Mouse (Mus musculus) activated CD4-positive, CD25-positive, alpha-beta regulatory T cell, adult 4 months (primary cell): ENCODE measurements around the gene Slf2. TPM values are rescaled to one million over a fixed set of nuclear protein-coding genes. Genes with fewer than 3 reads are reported as not detected.

ENCODE experiments used
- ATAC-seq: one replicate; pipeline ENCODE4 v1.8.0; 2017
- polyA plus RNA-seq, 2 experiments: library from polyadenylated mRNA; unstranded; fragments of 100-300 nt; shearing (Covaris generic); gene quantifications; one replicate each; pipeline ENCODE4 v1.2.1; 2017

The Slf2 gene
- polyA plus RNA-seq, 2 experiments from 2014 or later: 19.6 to 23.0 TPM

DNA sequence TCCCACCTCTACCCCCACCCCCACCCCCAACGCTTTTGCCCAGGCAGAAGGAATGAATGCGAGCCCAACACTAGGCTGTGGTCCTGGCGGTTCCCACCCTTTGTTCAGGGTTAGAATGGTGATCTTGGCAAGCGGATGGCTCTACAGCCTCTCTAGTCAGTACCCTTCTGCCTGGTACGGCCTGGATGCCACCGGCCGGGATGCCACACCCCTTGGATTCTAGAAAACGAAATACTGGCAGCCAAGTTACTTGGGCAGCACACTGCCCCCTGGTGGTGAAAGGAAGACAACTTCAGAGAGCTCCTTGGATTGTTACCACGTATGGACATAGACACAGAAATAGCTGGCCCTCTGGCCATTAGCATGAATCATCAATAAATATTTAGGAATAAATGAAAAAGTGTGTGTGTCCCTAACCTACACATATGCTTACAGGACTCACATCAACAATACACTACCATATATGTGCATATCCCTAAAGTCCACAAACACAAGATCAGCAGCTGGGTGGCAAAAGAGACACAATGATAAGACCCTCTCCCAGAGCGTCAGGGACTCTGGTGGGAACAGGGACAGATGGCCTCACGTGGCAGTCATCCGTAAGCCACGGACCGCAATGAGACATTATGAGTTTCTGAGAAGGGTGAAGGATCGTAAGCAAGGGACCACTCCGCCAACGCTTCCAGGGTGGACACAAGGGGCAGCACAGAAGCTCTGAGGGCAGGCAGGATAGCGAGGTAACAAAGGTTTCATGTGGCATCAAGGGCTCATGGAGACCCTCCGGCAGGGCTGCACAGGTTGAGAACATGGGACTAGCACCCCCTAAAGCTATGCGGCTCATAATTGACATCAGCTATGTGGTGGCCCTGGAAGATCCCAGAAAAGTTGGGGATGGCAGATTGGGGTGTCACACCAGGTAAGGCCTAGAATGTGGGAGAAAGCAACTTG is 100.1 kb downstream of the Slf2 start:
- peak; percentile 46 for ATAC-seq

DNA sequence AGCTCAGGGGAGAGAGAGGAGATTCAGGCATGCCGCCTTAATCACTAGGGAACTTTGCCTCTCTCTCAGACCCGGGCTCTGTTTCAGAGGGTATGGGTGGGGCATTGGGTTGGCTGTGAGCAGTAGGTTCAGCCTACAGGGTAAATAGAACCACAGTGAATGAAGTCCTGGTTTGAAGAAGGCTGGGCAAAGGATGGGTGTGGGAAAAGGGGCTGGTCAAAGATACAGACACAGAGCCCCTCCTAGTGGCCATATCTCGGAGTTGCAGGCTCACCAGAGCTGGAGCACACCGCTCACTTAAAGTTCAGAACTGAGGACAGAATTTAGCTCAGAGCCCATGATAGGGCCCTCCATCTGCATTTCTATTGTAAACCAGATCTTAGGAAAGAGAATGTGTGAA is 100.8 kb downstream of the Slf2 start:
- ATAC-seq: peak; percentile 64

Other genes starting within 250 kb of the Slf2 start
- gene Pax2, start 175.1 kb upstream of the Slf2 start, polyA plus RNA-seq: not detected
- under 1 TPM in 1 of 2 experiments, not detected in 1; 0.24 TPM for gene Sema4g, start 58.0 kb downstream of the Slf2 start, polyA plus RNA-seq
- 1 to 10 TPM; 4.2 to 9.3 TPM for gene Twnk, start 74.5 kb downstream of the Slf2 start, polyA plus RNA-seq
- 10 to 100 TPM; 67.8 to 71.3 TPM for gene Mrpl43, start 75.3 kb downstream of the Slf2 start, polyA plus RNA-seq
- gene Lzts2, start 83.3 kb downstream of the Slf2 start, polyA plus RNA-seq: 1 to 10 TPM in 1 of 2 experiments, under 1 TPM in 1; 0.78 to 1.8 TPM
- under 1 TPM in 1 of 2 experiments, not detected in 1; 0.32 TPM for gene Pdzd7, start 114.6 kb downstream of the Slf2 start, polyA plus RNA-seq
- gene Sfxn3, start 116.4 kb downstream of the Slf2 start, polyA plus RNA-seq: 10 to 100 TPM; 84.1 to 92.7 TPM
- under 1 TPM; 0.47 to 0.48 TPM for gene Kazald1, start 144.1 kb downstream of the Slf2 start, polyA plus RNA-seq
- not detected for gene Tlx1, start 219.5 kb downstream of the Slf2 start, polyA plus RNA-seq